Mouse (Mus musculus): ENCODE measurements around the gene Kifc3. TPM values are rescaled to one million over a fixed set of nuclear protein-coding genes. Genes with fewer than 3 reads are reported as not detected.

Kifc3 gene
- polyA plus RNA-seq, 1 experiment from 2014 or later: 16.4 TPM

DNA sequence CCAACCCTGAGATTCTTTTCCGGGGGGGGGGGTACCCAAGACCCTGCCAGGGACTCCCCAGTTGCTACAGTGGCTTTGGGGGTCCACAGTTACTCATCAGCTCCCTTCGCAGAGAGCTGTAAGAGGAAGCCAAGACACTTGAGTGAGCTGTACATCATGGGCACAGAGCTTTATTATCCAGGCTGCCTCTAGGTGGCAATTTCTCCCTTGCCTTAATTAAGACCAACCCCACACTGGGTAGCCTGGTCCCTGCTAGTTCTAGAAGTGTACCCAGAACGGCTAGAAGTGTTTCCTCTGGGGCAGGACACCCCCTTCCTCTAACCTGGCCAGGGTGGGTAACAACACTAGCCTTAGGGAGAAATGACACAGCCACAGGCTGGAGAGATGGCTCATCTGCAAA, 67.4 kb downstream of the Kifc3 start:
- Histone ChIP-seq H3K4me2 (no peak overlapping the region), H3K27me3 (replicated peaks) (peaks cover 9% of the 10 kb centered on the region; the same call in 1 of the 2 replicates), H3K4me3 (no peak overlapping the region), H3K9ac (no peak overlapping the region), H3K9me3 (replicated peaks) (no peaks in the 10 kb centered on the region), H3K36me3 (peaks cover 26% of the 10 kb centered on the region; the same call in 1 of the 2 replicates), H3K27ac (ENCODE audit: poor library complexity, severe bottlenecking) (no peak overlapping the region), H3K4me1 (replicated peaks) (peaks cover 16% of the 10 kb centered on the region)
- 38% methylated on average over 3 of the region's 3 CpGs for WGBS
- no peak for ATAC-seq (ENCODE audit: insufficient number of reproducible peaks, low FRiP score)

GRCm38 (mm10) chr8:95134186-95134585, 68.4 kb downstream of the Kifc3 start:
- peaks cover 16% of the 10 kb centered on the region for H3K4me1 ChIP-seq (replicated peaks)
- H3K9ac ChIP-seq: no peak overlapping the region
- H3K9me3 ChIP-seq (replicated peaks): no peaks in the 10 kb centered on the region
- peaks cover 9% of the 10 kb centered on the region; the same call in 1 of the 2 replicates for H3K27me3 ChIP-seq (replicated peaks)
- H3K4me3 ChIP-seq: no peak overlapping the region
- H3K4me2 ChIP-seq: no peak overlapping the region
- H3K36me3 ChIP-seq: peaks cover 32% of the 10 kb centered on the region; the same call in 1 of the 2 replicates
- WGBS: 85% methylated on average over 2 of the region's 2 CpGs
- H3K27ac ChIP-seq (ENCODE audit: poor library complexity, severe bottlenecking): no peak overlapping the region
- no peak for ATAC-seq (ENCODE audit: insufficient number of reproducible peaks, low FRiP score)

GRCm38 (mm10) chr8:95131983-95132382, 70.6 kb downstream of the Kifc3 start:
- Histone ChIP-seq H3K36me3 (peaks cover 47% of the 10 kb centered on the region; the same call in 1 of the 2 replicates), H3K4me3 (no peak overlapping the region), H3K9ac (no peak overlapping the region), H3K4me1 (replicated peaks) (peaks cover 4% of the 10 kb centered on the region; the same call in 1 of the 2 replicates), H3K27me3 (replicated peaks) (peaks cover 4% of the 10 kb centered on the region; the same call in 1 of the 2 replicates), H3K4me2 (no peak overlapping the region), H3K9me3 (replicated peaks) (no peaks in the 10 kb centered on the region), H3K27ac (ENCODE audit: poor library complexity, severe bottlenecking) (no peak overlapping the region)
- ATAC-seq (ENCODE audit: insufficient number of reproducible peaks, low FRiP score): no peak
- WGBS: 76% methylated on average over 5 of the region's 5 CpGs

GRCm38 (mm10) chr8:95130966-95131537, 71.6 kb downstream of the Kifc3 start:
- no peak overlapping the region for H3K27ac ChIP-seq (ENCODE audit: poor library complexity, severe bottlenecking)

GRCm38 (mm10) chr8:95128750-95129260, 73.8 kb downstream of the Kifc3 start:
- 83% methylated on average over 11 of the region's 11 CpGs for WGBS
- peaks cover 4% of the 10 kb centered on the region; the same call in 1 of the 2 replicates for H3K4me1 ChIP-seq (replicated peaks)
- H3K9ac ChIP-seq: no peak overlapping the region
- H3K4me2 ChIP-seq: no peak overlapping the region
- H3K27me3 ChIP-seq (replicated peaks): no peaks in the 10 kb centered on the region
- H3K36me3 ChIP-seq: peaks cover 60% of the 10 kb centered on the region
- no peak for ATAC-seq (ENCODE audit: insufficient number of reproducible peaks, low FRiP score)
- no peaks in the 10 kb centered on the region for H3K9me3 ChIP-seq (replicated peaks)
- H3K27ac ChIP-seq (ENCODE audit: poor library complexity, severe bottlenecking): no peak overlapping the region
- no peak overlapping the region for H3K4me3 ChIP-seq

More at GRCm38 (mm10) chr8:95130966-95131537, 71.6 kb downstream of the Kifc3 start:
- Histone ChIP-seq H3K27me3 (replicated peaks) (no peaks in the 10 kb centered on the region), H3K36me3 (peaks cover 50% of the 10 kb centered on the region), H3K4me3 (no peak overlapping the region), H3K9me3 (replicated peaks) (no peaks in the 10 kb centered on the region), H3K4me2 (no peak overlapping the region), H3K4me1 (replicated peaks) (peaks cover 4% of the 10 kb centered on the region; the same call in 1 of the 2 replicates), H3K9ac (no peak overlapping the region)
- ATAC-seq (ENCODE audit: insufficient number of reproducible peaks, low FRiP score): 0 out of 2 replicates have a peak, but pooled peaks have one; percentile 25
- WGBS: 58% methylated on average over 15 of the region's 15 CpGs

DNA sequence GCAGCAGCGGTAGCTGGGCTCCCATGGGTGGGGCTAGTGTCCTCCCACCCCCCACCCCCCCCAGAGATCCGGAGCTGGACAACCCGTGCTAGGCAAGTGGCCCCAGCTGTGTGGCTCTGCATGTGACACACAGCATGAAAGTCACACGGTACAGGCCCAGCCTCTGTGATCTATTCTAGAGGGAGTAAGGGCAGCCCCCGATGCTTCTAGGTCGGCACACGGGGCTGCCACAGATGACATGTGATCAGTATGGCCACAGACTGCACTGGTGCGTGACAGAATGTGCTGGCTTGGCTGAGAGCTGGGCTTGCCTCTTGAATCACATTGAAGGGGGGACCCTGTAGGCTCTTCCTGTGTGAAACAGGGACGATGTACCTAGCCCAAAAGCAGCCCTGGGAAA, 75.0 kb downstream of the Kifc3 start:
- Histone ChIP-seq H3K9me3 (replicated peaks) (no peaks in the 10 kb centered on the region), H3K27me3 (replicated peaks) (no peaks in the 10 kb centered on the region), H3K4me2 (no peak overlapping the region), H3K4me1 (replicated peaks) (peaks cover 5% of the 10 kb centered on the region; the same call in 1 of the 2 replicates), H3K9ac (no peak overlapping the region), H3K4me3 (no peak overlapping the region), H3K36me3 (peaks cover 55% of the 10 kb centered on the region), H3K27ac (ENCODE audit: poor library complexity, severe bottlenecking) (no peak overlapping the region)
- ATAC-seq (ENCODE audit: insufficient number of reproducible peaks, low FRiP score): peak; percentile 11; the same call in 1 of the 2 replicates
- 78% methylated on average over 9 of the region's 9 CpGs for WGBS

- peaks cover 8% of the 10 kb centered on the region; the same call in 1 of the 2 replicates for H3K4me1 ChIP-seq (replicated peaks)
- no peak for ATAC-seq (ENCODE audit: insufficient number of reproducible peaks, low FRiP score)
- WGBS: 86% methylated on average over 11 of the region's 11 CpGs
Measured at GRCm38 (mm10) chr8:95126497-95126896, 76.1 kb downstream of the Kifc3 start.

GRCm38 (mm10) chr8:95123455-95123854, 79.2 kb downstream of the Kifc3 start:
- Histone ChIP-seq H3K4me2 (no peak overlapping the region), H3K36me3 (peaks cover 36% of the 10 kb centered on the region), H3K27me3 (replicated peaks) (no peaks in the 10 kb centered on the region), H3K4me3 (no peak overlapping the region), H3K27ac (ENCODE audit: poor library complexity, severe bottlenecking) (no peak overlapping the region), H3K4me1 (replicated peaks) (peaks cover 4% of the 10 kb centered on the region; the same call in 1 of the 2 replicates), H3K9me3 (replicated peaks) (no peaks in the 10 kb centered on the region), H3K9ac (no peak overlapping the region)
- WGBS: 88% methylated on average over 5 of the region's 5 CpGs
- ATAC-seq (ENCODE audit: insufficient number of reproducible peaks, low FRiP score): no peak

More at GRCm38 (mm10) chr8:95126497-95126896, 76.1 kb downstream of the Kifc3 start:
- H3K36me3 ChIP-seq: peaks cover 49% of the 10 kb centered on the region
- H3K27me3 ChIP-seq (replicated peaks): no peaks in the 10 kb centered on the region
- no peak overlapping the region for H3K4me3 ChIP-seq
- no peak overlapping the region for H3K9ac ChIP-seq
- H3K9me3 ChIP-seq (replicated peaks): no peaks in the 10 kb centered on the region
- no peak overlapping the region for H3K4me2 ChIP-seq
- H3K27ac ChIP-seq (ENCODE audit: poor library complexity, severe bottlenecking): no peak overlapping the region

DNA sequence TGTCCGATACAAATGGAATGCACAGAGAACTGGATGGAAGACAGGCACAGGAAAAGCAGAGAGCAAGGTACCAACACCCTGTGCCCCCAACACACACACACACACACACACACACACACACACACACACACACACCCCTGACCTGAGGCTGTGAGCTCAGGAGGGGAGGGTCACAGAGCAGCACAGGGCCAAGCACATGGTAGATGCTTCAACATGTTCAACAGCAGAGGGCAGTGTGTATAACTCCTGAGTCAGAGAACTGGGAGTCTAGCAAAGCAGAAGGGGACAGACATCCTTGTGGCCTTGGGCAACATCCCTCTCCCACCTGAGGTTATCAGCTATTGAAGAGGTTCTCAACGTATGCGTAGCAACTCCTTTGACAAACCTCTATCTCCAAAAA, 88.9 kb downstream of the Kifc3 start:
- Histone ChIP-seq H3K36me3 (peaks cover 11% of the 10 kb centered on the region), H3K9ac (no peak overlapping the region), H3K4me1 (replicated peaks) (no peaks in the 10 kb centered on the region), H3K27me3 (replicated peaks) (0 out of 2 replicates have a peak, but pooled peaks cover 3% of the 10 kb centered on the region), H3K4me3 (no peak overlapping the region), H3K27ac (ENCODE audit: poor library complexity, severe bottlenecking) (no peak overlapping the region), H3K4me2 (no peak overlapping the region), H3K9me3 (replicated peaks) (no peaks in the 10 kb centered on the region)
- whole genome bisulfite sequencing: 67% methylated on average over 3 of the region's 3 CpGs
- ATAC-seq (ENCODE audit: insufficient number of reproducible peaks, low FRiP score): peak; percentile 25; the same call in 1 of the 2 replicates

DNA sequence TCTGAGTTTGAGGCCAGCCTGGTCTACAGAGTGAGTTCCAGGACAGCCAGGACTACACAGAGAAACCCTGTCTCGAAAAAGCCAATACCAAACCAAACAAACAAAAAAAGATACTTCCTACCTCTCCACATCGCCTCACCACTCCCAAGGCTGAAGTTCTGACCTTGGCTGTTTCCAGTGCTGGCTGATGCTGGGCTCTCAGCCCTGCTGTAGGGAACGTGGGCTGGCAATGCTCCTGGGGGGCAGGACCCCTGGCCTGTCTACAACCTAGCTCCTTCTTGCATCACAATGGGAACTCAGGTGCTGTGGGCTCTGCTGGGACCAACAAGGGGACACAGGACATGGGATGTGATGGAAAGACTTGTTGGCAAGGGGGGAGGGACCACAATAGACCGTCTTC, 89.5 kb downstream of the Kifc3 start:
- no peak; the same call in 1 of the 2 replicates for ATAC-seq (ENCODE audit: insufficient number of reproducible peaks, low FRiP score)
- Histone ChIP-seq H3K9ac (no peak overlapping the region), H3K4me1 (replicated peaks) (no peaks in the 10 kb centered on the region), H3K4me2 (no peak overlapping the region), H3K4me3 (no peak overlapping the region), H3K36me3 (peaks cover 18% of the 10 kb centered on the region), H3K27me3 (replicated peaks) (0 out of 2 replicates have a peak, but pooled peaks cover 3% of the 10 kb centered on the region), H3K9me3 (replicated peaks) (no peaks in the 10 kb centered on the region), H3K27ac (ENCODE audit: poor library complexity, severe bottlenecking) (no peak overlapping the region)
- WGBS: 62% methylated on average over 4 of the region's 4 CpGs

GRCm38 (mm10) chr8:95112594-95112993, 90.0 kb downstream of the Kifc3 start:
- Histone ChIP-seq H3K9ac (no peak overlapping the region), H3K27ac (ENCODE audit: poor library complexity, severe bottlenecking) (no peak overlapping the region), H3K36me3 (peaks cover 20% of the 10 kb centered on the region), H3K9me3 (replicated peaks) (no peaks in the 10 kb centered on the region), H3K27me3 (replicated peaks) (0 out of 2 replicates have a peak, but pooled peaks cover 3% of the 10 kb centered on the region), H3K4me2 (no peak overlapping the region), H3K4me1 (replicated peaks) (no peaks in the 10 kb centered on the region), H3K4me3 (no peak overlapping the region)
- ATAC-seq (ENCODE audit: insufficient number of reproducible peaks, low FRiP score): no peak
- 86% methylated on average over 3 of the region's 3 CpGs for WGBS

Measured in heart, embryonic 12.5 days (tissue).